Mouse (Mus musculus): ENCODE results near the gene 4930412O13Rik. TPM values are rescaled to one million over a fixed set of nuclear protein-coding genes. Genes with fewer than 3 reads are reported as not detected.

The 4930412O13Rik gene
- not detected in 2 replicates for polyA plus RNA-seq (2015; fragmentation: Nextera tagmentation; extraction: Ambion mirVana)

DNA sequence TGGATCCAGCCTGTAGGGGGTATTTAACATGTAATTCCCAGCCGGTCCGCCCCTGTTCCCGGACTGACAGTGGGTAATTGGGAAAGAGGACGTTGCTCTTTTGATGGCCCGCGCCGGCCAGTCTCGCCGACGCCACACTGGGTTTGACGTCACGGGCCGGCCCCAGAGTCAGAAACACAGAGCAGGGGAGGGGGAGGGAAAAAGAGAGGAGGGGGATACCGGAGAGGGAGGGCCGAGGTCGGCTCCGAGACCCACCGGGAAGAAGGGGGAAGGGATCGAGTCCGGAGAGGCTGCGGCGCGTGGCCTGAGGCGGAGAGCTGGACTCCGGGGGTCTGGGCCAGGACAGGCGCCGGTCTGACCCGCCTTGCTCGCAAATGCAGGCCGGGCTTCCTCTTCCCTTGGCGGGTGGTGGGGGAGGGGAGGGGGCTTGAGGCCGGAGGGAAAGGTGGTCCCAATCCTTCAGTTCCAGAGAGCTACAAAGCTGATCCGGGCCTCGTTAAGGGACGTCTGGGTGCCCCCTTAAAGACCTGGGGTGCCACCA is at the start of gene 4930412O13Rik:
Gene 4930412O13Rik (plus strand): TSS at position 202 of the 541 bp plus-strand sequence.
- peaks cover 71% of the 10 kb centered on the region for H3K4me1 ChIP-seq
- peaks cover 89% of the 10 kb centered on the region for H3K27me3 ChIP-seq

DNA sequence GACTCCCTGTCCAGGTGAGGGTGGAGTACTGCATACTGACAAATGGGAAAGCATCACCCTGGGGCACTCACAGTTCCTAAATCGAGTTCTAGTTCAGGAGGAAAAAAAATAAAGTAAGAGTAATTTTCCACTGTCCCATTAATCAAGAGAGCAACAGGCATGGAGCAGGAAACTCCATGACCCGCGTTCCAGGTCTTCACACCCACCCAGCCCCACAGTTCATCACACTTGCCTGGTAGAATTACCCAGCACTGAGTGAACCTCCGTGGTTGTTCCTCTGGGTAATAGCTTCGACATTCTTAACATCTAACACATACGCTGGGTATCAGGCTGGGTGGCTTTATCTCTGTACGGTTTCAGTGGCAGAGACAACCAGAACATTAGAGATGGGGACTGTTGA is 47.3 kb upstream of the 4930412O13Rik start:
- Histone ChIP-seq H3K9me3 (no peaks in the 10 kb centered on the region), H3K27ac (no peak overlapping the region), H3K9ac (no peak overlapping the region), H3K4me2 (no peak overlapping the region), H3K4me1 (no peaks in the 10 kb centered on the region), H3K27me3 (no peaks in the 10 kb centered on the region), H3K36me3 (no peaks in the 10 kb centered on the region), H3K4me3 (no peak overlapping the region)
- ATAC-seq (ENCODE audit: insufficient number of reproducible peaks, low FRiP score, low TSS enrichment, low read depth): no peak
- 65% methylated on average over 7 of the region's 7 CpGs for WGBS

More for the DNA sequence above, at the start of gene 4930412O13Rik:
- Histone ChIP-seq H3K9ac (no peak within 1 kb of the TSS), H3K4me2 (peak within 1 kb of the TSS; percentile 51), H3K4me3 (peak within 1 kb of the TSS; percentile 32), H3K9me3 (no peaks in the 10 kb centered on the region), H3K27ac (no peak within 1 kb of the TSS), H3K36me3 (no peaks in the 10 kb centered on the region)
- WGBS: 1% methylated on average over 34 of the region's 35 CpGs
- no peak for ATAC-seq (ENCODE audit: insufficient number of reproducible peaks, low FRiP score, low TSS enrichment, low read depth)

DNA sequence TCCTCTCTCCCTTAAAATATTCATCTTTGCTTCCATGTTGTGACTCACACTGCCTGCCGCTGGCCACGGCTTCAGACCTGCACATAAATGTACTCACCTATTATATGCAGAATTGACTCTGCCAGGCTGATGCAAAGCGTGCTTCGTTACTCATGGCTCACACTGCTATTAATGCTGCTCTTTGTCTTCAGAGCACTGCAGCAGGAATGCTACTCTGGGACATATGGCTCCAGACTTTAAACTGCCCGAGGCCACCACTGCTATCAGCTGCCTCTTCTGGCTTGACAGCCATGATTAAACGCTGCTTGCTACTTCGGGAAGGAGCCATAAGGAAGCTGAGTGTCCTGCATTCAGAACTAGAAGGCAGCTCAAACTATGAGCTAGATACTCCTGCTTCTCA is 45.9 kb upstream of the 4930412O13Rik start:
- no peak overlapping the region for H3K9ac ChIP-seq
- no peaks in the 10 kb centered on the region for H3K9me3 ChIP-seq
- no peaks in the 10 kb centered on the region for H3K36me3 ChIP-seq
- H3K4me3 ChIP-seq: no peak overlapping the region
- no peaks in the 10 kb centered on the region for H3K4me1 ChIP-seq
- no peak for ATAC-seq (ENCODE audit: insufficient number of reproducible peaks, low FRiP score, low TSS enrichment, low read depth)
- no peaks in the 10 kb centered on the region for H3K27me3 ChIP-seq
- no peak overlapping the region for H3K4me2 ChIP-seq
- no peak overlapping the region for H3K27ac ChIP-seq
- WGBS: 42% methylated on average over 7 of the region's 7 CpGs

GRCm38 (mm10) chr2:9852851-9853576 is 28.0 kb upstream of the 4930412O13Rik start:
- no peaks in the 10 kb centered on the region for H3K36me3 ChIP-seq
- no peak overlapping the region for H3K4me2 ChIP-seq
- H3K4me3 ChIP-seq: no peak overlapping the region
- no peaks in the 10 kb centered on the region for H3K4me1 ChIP-seq
- H3K27ac ChIP-seq: no peak overlapping the region
- 42% methylated on average over 13 of the region's 13 CpGs for WGBS
- no peaks in the 10 kb centered on the region for H3K27me3 ChIP-seq
- no peak overlapping the region for H3K9ac ChIP-seq
- no peaks in the 10 kb centered on the region for H3K9me3 ChIP-seq
- ATAC-seq (ENCODE audit: insufficient number of reproducible peaks, low FRiP score, low TSS enrichment, low read depth): no peak

DNA sequence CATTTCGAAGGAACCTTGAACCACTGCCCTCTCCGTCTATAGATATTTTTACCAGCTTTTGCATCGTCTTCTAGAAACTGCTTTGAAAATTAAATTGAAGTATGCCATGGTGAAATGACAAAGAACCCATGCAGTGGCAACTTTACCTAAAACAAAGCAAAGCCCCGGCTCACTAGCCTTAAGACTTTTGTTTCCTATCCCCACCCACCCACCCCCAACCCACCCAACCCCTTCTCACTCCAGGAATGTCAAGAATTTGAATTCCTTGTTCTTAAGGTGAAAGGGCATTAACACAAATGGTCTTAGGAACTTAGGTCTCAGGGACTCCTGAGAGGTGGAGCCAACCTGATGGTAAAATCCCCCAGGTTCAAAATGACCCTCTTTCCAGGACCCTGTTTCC is 25.2 kb upstream of the 4930412O13Rik start:
- no peak for ATAC-seq (ENCODE audit: insufficient number of reproducible peaks, low FRiP score, low TSS enrichment, low read depth)
- Histone ChIP-seq H3K9me3 (no peaks in the 10 kb centered on the region), H3K4me1 (no peaks in the 10 kb centered on the region), H3K27me3 (no peaks in the 10 kb centered on the region), H3K9ac (no peak overlapping the region), H3K4me2 (no peak overlapping the region), H3K4me3 (no peak overlapping the region), H3K27ac (no peak overlapping the region), H3K36me3 (0 out of 2 replicates have a peak, but pooled peaks cover 2% of the 10 kb centered on the region)
- WGBS: 48% methylated on average over 4 of the region's 4 CpGs

GRCm38 (mm10) chr2:9860698-9861097 is 20.4 kb upstream of the 4930412O13Rik start:
- Histone ChIP-seq H3K27ac (no peak overlapping the region), H3K4me2 (no peak overlapping the region), H3K9me3 (no peaks in the 10 kb centered on the region), H3K9ac (no peak overlapping the region), H3K4me1 (no peaks in the 10 kb centered on the region), H3K4me3 (no peak overlapping the region), H3K36me3 (peaks cover 5% of the 10 kb centered on the region; the same call in 1 of the 2 replicates), H3K27me3 (no peaks in the 10 kb centered on the region)
- ATAC-seq (ENCODE audit: insufficient number of reproducible peaks, low FRiP score, low TSS enrichment, low read depth): no peak
- 73% methylated on average over 5 of the region's 5 CpGs for WGBS

GRCm38 (mm10) chr2:9867092-9867825 is 13.8 kb upstream of the 4930412O13Rik start:
- no peak for ATAC-seq (ENCODE audit: insufficient number of reproducible peaks, low FRiP score, low TSS enrichment, low read depth)
- H3K27ac ChIP-seq: no peak overlapping the region
- no peak overlapping the region for H3K9ac ChIP-seq
- peaks cover 35% of the 10 kb centered on the region for H3K27me3 ChIP-seq
- no peaks in the 10 kb centered on the region for H3K9me3 ChIP-seq
- H3K4me3 ChIP-seq: no peak overlapping the region
- H3K36me3 ChIP-seq: peaks cover 3% of the 10 kb centered on the region; the same call in 1 of the 2 replicates
- H3K4me1 ChIP-seq: no peaks in the 10 kb centered on the region
- H3K4me2 ChIP-seq: no peak overlapping the region
- 50% methylated on average over 12 of the region's 12 CpGs for WGBS

- Histone ChIP-seq H3K27me3 (peaks cover 73% of the 10 kb centered on the region), H3K36me3 (no peaks in the 10 kb centered on the region), H3K4me1 (peaks cover 8% of the 10 kb centered on the region; the same call in 1 of the 2 replicates), H3K27ac (no peak overlapping the region), H3K4me2 (no peak overlapping the region), H3K9me3 (no peaks in the 10 kb centered on the region), H3K4me3 (no peak overlapping the region), H3K9ac (no peak overlapping the region)
- WGBS: 38% methylated on average over 4 of the region's 4 CpGs
- no peak for ATAC-seq (ENCODE audit: insufficient number of reproducible peaks, low FRiP score, low TSS enrichment, low read depth)
Measured at GRCm38 (mm10) chr2:9871141-9871716, 9.8 kb upstream of the 4930412O13Rik start.

- no peak overlapping the region for H3K4me3 ChIP-seq
Measured at GRCm38 (mm10) chr2:9871798-9872197, 9.3 kb upstream of the 4930412O13Rik start.

DNA sequence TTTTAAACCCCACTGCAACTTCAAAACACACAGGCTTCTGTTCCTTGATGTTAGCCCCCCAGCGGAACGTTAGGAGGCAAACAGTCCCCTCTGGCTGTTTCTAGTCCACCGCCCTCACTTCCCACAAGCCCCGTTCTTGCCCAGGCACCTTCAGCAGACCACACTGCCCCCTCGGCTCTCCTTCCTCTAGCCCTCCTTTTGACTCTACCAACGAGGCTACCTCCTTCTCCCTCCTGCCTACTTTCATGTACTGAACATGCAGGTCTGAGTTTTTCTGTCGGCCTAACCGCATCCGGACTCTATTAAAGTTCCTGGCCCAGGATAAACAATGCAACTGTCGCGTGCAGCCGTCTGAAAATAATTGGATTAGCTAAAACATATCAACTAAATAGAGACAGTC is 8.4 kb upstream of the 4930412O13Rik start:
- peak overlapping the region; percentile 14; the same call in 1 of the 2 replicates for H3K4me3 ChIP-seq
- H3K4me1 ChIP-seq: peaks cover 17% of the 10 kb centered on the region
- H3K27me3 ChIP-seq: peaks cover 83% of the 10 kb centered on the region
- no peak for ATAC-seq (ENCODE audit: insufficient number of reproducible peaks, low FRiP score, low TSS enrichment, low read depth)
- no peaks in the 10 kb centered on the region for H3K36me3 ChIP-seq
- H3K4me2 ChIP-seq: peak overlapping the region; percentile 12; the same call in 1 of the 2 replicates
- 12% methylated on average over 12 of the region's 12 CpGs for WGBS
- H3K9ac ChIP-seq: no peak overlapping the region
- no peak overlapping the region for H3K27ac ChIP-seq
- no peaks in the 10 kb centered on the region for H3K9me3 ChIP-seq

More at GRCm38 (mm10) chr2:9871798-9872197, 9.3 kb upstream of the 4930412O13Rik start:
- H3K9ac ChIP-seq: no peak overlapping the region
- H3K27me3 ChIP-seq: peaks cover 75% of the 10 kb centered on the region
- H3K36me3 ChIP-seq: no peaks in the 10 kb centered on the region
- peaks cover 9% of the 10 kb centered on the region for H3K4me1 ChIP-seq
- WGBS: 59% methylated on average over 6 of the region's 6 CpGs
- H3K27ac ChIP-seq: no peak overlapping the region
- ATAC-seq (ENCODE audit: insufficient number of reproducible peaks, low FRiP score, low TSS enrichment, low read depth): no peak
- H3K9me3 ChIP-seq: no peaks in the 10 kb centered on the region
- no peak overlapping the region for H3K4me2 ChIP-seq

DNA sequence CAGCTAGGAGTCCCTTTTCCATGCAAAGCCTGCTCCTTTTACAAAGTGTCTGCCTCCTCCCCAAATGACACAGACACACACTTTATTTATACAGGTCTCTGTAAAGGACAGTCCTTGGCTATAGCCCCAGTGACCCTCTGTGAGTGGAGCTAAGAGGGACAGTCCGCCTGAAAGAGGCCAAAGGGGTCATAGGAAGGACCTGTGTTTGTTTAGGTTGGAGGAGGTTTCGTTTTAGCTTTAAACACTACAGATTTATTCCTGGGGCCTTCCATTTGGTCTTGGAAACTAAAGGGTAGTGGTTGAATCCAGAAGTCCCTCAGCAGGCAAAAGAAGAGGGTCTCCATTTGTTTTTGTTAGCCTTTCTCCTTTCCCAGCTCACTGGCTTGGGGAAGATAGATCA is 7.3 kb upstream of the 4930412O13Rik start:
- no peaks in the 10 kb centered on the region for H3K9me3 ChIP-seq
- H3K27me3 ChIP-seq: peaks cover 91% of the 10 kb centered on the region
- no peak for ATAC-seq (ENCODE audit: insufficient number of reproducible peaks, low FRiP score, low TSS enrichment, low read depth)
- H3K4me1 ChIP-seq: peaks cover 26% of the 10 kb centered on the region
- H3K4me2 ChIP-seq: no peak overlapping the region
- H3K27ac ChIP-seq: no peak overlapping the region
- 56% methylated on average over 2 of the region's 2 CpGs for WGBS
- no peaks in the 10 kb centered on the region for H3K36me3 ChIP-seq
- no peak overlapping the region for H3K9ac ChIP-seq
- H3K4me3 ChIP-seq: 0 out of 2 replicates have a peak overlapping the region, but pooled peaks have one; percentile 48

All from limb, embryonic 15.5 days (tissue).